Mouse (Mus musculus): ENCODE data around the gene Zfp277. TPM values are rescaled to one million over a fixed set of nuclear protein-coding genes. Genes with fewer than 3 reads are reported as not detected.

Zfp277 gene
- 5.6 and 6.1 TPM in 2 replicates for polyA plus RNA-seq (2012; rRNA removed)

GRCm38 (mm10) chr12:40445648-40446449 lies at the start of gene Zfp277, which contains the start of gene Dock4:
Gene Zfp277 (minus strand): TSS chr12:40445902.
Gene Dock4 (plus strand): TSS chr12:40445952.

Other genes with a start within 250 kb of the Zfp277 start
- gene Lsmem1, start 246.4 kb downstream of the Zfp277 start, polyA plus RNA-seq (2012; rRNA removed) = 0.03 and 0.07 TPM in 2 replicates
- gene Ifrd1, start 197.4 kb downstream of the Zfp277 start, polyA plus RNA-seq (2012; rRNA removed) = 16.8 and 17.9 TPM in 2 replicates
- gene Dock4, start 50 bp upstream of the Zfp277 start, polyA plus RNA-seq (2012; rRNA removed) = 0.87 and 0.90 TPM in 2 replicates

Data from liver, embryonic 18 days (tissue).